Mouse (Mus musculus) thymus, postnatal 36 days (tissue): Measurements from ENCODE around the gene Gm49721.
"Not testable (repeated sequence)": the region's sequence is repeated elsewhere in the genome, so short reads cannot be mapped to it uniquely, and the experiment has no call there.

Experiments
- DNase-seq, 2 experiments: peaks; one replicate each; pipeline ENCODE4 v3.0.0; 2022; ENCODE audit warnings: mixed read lengths in 2 of 2

The Gm49721 gene

DNA sequence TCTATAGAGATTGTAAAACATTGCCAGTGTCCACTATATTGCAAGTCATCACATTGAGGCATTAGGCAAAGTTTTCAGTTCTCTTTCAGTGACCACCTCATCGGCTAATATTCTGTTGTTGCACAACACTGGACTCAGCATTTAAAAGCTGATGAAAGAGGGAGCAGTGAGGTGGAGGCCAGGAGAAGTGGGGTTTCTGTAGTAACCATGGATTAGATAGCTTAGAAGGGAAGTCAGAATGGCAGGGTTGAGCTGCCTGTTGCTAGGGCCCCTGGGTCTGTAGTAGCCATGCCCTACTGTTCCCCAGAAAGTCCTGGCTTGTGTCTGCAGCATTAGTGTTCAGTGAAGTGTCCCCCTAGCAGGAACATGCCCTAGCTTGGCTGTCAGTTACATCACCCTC, 7.4 kb downstream of the Gm49721 start:
- DNase-seq = not testable (repeated sequence)

DNA sequence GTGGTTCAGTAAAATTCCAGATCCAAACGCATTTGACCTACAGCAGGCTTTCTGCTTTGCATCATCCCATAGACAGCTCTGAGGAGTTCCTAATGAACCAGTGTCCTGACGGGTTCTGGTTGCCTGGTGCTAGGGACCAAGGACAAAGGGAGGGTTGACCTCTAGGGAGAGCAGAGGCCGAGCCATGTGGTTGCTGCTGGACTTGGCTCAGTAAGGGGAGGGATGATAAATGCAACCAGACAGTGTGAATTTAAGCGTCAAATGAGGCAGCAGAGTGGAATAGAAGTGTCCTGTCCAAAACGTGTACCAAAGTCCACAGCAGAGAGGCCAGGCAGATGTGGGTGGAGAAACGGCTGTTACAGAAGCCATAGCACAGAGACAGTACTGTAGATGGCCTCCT, 16.8 kb downstream of the Gm49721 start:
- not testable (repeated sequence) for DNase-seq

DNA sequence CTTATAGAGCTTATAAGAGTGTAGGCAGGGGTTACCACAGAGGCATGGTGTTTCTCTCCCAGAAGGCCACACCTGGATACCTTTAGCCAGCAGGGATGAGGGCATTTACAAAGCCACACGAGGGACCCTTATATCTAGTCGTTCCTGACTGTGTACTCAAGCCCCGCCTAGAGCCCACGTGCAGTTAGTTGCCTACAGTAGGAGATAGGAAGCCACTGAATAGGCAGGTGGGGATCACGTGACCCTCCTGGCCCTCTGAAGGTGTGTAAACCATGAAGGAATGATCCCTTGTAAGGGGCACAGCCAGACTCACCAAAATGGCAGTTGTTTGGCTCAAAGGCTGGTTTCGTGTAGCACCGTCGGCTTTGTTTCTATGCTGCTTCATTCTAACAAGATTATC, 18.1 kb downstream of the Gm49721 start:
- DNase-seq = not testable (repeated sequence)

DNA sequence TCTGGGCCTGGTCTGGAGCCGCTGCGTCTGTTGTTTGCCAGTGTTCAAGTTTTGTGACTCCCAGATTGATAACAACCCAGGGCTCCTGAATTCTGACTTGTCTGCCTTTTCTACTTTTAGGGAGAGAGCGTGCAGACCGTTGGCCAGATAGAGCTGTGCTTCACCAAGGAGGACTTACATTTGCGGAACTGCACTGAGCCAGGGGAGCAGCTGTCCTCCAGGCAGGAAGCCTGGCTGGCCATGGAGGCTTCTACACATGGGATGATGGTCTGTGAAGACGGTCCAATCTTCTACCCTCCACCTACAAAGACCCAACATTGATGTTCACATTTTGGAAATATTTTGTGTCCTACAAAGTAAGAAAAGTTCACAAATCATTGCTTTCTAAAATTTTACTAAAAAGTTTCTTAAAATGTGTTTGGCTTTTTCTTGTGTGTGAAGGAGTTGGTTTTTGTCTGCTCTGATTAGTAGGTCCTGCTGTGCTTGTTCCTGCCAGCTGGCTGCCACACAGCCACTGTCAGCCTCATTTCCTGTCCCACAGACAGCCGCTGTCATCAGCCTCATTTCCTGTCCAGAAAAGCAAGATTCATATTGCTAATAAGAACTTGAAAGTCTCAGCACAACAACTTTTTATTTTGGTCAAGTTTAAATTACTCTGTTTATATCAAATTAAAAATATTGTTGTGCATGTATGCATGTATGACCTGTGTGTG, 19.2 kb downstream of the Gm49721 start:
- not testable (repeated sequence) for DNase-seq

DNA sequence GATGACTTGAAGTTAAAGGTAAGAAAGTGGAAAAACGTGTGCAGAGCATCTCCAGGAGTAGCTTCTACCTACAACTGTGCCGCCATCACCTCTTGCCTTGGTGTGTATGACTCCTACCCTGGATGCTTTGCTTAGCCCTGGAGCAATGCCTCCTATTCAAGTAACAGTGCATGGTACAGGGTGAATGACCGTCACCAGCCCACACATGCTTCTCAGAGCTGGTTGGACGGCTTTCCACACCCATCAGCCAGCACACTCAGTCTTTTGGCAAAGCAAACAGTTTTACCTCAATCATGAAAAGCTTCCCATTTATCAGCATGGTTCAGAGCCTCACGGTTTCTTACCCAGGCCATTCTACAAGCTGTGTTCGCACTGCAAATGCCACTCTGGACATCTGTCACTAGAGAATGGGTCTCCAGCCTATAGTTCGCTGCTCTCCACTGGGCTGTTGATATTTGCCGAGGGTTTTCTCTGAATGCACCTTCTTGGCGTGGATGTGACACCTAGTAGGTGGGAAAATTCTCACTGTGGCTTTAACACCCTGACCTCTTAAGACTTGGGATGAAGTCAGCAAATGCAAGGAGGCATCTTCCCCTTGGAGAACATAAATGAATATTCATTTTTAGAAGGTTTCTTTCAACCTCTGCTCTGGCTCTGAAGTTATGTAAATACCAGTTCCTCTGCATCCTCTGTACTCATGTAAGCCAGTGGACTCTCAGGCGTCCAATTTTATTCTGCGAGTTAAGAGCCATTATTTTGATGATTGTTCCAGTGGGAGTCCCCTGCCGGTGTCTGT, 23.3 kb downstream of the Gm49721 start:
- not testable (repeated sequence) for DNase-seq

DNA sequence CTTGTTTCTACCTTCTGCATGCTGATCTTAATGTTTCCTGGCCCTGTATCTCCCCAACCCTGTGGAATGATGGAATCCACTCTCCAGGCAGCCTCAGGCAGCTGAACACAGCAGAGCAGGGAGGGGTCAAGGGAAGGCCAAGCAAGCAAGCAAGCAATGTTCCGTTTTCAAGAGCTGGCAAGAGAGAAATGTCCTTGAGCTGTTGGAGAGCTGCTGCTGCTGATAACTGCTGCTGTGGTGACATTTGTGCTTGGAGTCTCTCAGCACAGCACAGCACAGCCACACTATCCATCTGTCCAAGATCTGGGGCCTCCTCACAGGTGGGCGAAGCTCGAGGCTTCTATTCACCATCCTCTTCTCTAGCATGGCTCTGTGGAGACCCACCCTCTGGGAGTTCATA, 24.7 kb downstream of the Gm49721 start:
- not testable (repeated sequence) for DNase-seq

DNA sequence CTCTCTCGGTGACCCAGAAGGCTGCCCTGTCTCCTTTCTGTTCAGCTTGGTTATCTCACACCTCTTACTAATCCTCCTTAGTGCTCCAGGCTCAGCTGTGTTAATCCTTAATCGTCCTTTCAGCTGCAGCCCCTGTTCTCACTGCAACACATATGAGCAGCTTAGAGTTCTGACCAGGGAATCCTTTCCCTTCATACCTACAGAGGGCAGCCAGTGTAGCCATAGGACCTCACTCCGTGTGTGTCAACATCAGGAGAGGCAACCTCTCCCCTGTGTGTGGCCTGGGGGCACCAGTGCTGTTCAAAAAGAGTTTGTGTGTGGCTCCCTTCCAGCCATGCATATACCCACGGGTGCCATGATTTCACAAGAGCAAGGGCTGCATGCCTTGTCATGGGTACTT, 26.9 kb downstream of the Gm49721 start:
- not testable (repeated sequence) for DNase-seq

DNA sequence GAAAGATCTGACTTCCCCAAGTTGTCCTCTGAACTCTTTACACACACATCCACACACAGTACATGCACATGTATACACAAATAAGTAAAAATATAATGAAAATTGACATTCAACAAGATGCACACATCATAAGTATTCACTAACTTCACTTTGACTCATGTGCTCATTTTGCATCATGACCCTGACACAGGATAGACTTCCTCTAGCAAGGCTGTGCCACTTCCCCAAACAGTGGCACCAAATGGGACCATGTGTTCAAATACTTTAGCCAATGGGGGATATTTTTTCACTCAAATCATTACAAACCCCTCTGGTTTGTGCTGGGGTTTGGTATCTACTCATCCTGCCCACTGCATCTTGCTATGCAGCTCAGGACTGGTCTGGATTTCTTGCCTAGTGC, 30.2 kb downstream of the Gm49721 start:
- not testable (repeated sequence) for DNase-seq

DNA sequence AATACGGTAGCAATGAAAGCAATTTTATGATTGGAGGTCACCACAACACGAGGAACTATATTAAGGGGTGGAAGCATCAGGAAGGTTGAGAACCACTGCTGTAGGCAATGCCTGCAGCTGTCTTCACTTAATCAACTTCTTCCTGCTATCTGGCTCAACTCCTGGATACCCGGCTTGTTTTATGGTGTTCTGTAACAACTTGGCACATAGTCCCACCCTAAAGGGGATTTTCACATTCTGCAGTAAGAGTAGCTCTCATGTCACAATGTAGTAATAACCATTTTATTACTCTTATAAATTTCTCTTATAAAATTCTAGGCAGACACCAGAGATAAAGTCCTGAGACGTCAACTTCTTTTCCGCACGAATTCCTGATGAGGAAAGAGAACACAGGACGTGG, 30.7 kb downstream of the Gm49721 start:
- DNase-seq = not testable (repeated sequence)

DNA sequence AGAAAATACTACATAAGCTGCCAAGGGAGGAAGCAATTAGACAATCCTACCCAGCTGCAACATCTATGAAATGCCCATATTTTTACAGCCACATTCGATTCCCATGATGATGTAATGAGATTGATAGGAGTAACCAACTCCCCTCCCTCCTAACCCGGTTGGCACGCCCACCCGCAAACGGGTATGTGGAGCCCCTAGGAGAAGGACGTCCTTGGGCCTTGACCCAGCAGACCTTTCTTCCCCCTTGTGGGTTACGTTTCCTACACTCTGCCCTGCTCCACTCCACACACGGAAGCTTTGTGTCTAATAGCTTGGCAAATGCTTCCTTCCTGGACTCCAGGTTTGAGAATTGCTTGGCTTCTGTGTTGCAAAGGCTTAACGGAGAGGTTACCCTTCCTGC, 31.2 kb downstream of the Gm49721 start:
- DNase-seq = not testable (repeated sequence)

DNA sequence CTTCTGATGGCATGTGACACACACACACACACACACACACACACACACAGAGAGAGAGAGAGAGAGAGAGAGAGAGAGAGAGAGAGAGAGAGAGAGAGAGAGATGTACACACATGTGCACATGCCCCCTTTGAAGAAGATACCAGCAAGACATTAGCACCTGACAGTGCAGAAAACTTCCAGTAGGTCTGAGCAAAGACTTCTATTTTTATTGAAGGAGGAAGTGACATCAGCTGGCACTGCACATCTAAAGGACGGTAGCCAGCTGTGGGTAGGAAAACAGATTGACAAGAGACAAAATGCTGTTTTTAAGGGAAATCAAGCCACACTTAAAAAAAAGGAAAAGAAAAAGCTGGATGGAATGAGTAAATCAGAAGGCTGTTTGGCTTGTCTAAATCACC, 35.5 kb downstream of the Gm49721 start:
- DNase-seq = not testable (repeated sequence)

DNA sequence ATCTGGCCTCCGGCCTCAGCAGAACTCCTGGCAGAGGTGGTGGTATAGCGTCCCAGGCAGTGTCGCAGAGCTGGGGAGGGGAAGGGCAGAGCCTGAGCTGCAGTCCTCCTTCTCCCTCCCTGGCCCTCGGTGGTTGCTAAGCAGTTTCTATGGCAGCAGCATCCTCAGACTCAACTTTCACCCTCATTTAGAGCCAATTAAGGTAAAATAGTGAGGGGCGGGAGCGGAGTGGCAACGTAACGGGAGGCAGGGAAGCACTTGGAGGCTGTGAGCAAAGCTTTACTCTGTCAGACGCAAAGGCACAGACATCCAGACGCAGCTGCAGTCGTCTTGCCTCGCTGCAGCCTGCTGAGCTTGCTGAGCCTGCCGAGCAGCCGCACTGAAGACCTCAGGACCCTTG, 46.6 kb downstream of the Gm49721 start, which contains the start of gene Gm1604a:
TSS of gene Gm1604a (plus strand) at position 312 of the 400 bp plus-strand sequence.
- not testable (repeated sequence) for DNase-seq

DNA sequence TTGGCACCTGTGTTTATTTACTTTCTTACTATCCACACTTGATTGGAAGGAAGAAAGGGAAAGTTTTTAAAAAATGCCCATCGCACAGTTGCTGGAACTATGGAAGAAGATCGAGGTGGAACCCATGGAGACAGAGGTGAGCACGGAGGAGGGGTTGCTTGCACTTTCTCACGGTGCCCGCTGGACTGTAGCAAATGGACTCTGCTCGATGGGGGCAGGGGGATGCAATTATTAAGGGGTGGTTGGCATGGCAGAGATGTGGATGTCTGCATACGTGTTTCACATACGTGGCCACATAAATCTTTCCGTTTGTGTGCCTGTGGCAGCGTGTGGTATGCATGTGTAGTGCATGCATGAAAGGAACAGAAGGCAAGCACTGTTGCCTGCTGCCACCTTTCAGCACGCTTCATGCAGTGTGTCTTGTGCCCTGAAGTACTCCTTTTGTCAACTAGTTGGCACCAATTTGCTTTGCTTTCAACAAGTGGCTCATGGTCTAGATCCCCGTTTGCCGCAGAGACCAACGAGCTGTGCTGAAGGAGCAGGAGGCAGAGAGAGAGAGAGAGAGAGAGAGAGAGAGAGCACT, 47.2 kb downstream of the Gm49721 start:
- DNase-seq = not testable (repeated sequence)

DNA sequence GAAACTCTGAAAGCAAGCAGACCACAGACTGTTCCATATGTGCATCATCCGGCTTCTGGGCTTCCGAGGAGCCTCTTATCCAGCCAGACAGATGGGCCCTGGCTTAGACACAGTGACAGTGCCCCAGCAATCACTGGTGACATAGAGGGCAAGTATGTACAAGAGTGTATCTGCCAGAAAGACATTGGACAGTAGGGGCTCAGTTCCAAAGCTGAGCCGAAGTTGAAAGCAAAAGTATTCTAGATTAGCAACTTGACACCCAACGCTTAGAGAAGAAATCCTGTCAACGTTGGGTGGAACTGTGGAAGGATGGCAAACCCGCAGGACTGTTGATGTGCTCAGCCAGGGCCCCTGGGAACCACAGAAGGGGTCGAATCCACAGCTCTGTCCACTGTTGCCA, 51.5 kb downstream of the Gm49721 start:
- not testable (repeated sequence) for DNase-seq

DNA sequence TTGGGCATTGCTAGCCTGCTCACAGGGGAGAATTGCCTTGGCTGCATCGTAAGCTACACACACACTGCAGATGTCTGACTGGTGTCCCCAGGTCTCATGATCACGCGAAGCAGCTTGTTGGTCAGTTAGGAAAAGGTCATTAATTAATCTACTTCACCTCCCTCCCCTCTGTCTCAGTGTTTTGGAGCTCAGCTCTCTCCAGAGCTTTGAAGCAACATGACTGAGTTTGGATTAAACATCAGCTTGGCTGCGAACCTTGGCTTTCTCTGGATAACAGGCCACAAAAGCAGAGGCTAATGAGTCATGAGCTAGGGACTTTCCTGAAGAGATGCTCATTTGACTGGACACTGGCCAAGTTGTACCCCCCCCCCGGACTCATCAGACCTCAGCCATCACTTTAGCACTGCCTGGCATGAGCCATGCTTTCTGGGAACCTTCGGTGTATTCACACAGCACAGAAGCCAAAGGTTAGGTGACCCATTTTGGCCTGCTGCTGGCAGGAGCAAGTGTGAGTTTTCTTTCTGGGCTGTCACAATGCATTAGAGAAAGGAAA, 52.0 kb downstream of the Gm49721 start:
- DNase-seq = not testable (repeated sequence)

DNA sequence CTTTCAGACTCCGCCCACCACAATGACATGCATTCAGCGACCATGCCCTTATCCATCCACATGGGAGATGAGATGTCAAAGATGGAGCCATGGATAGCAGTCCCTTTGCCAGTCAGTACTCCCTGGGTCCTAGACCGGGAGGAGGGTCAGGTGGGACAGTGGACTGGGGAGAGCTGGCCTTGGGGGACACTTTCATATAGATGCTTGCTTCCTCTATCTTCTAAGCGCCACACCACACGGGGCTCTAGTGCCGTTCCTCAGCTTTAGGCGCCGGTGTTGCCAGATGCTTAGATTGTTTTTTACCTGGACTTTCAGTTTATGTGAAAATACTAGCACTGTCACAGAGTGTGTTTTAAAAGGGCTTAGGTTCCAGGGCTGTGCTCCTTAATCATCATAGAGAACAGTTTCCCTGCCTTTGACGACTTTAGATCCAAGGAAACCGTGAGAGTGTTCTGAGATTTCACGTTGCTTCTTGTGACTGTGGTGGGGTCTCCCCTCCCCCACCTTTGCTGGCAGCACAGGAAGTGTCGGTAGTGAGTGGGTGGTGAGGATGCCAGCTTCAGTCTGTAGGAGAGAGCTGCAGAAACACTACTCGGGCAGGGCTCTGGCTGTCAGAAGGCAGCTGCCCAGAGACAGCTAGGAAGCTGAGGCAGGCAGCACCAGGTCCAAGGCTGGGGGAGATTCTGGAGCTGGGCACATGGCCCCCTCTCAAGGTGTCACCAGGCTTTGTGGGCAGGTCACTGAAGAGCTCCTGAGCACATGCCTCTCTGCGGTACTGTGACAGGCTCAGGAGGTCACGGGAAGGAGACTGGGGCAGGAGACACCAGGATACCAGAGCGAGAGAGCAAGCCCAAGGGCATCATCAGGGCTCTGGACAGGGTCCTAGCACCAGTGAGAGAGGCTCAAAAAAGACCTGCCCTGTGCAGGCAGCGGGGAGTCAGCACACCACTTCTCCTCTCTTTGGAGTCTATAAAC, 54.8 kb downstream of the Gm49721 start:
- DNase-seq = not testable (repeated sequence)

DNA sequence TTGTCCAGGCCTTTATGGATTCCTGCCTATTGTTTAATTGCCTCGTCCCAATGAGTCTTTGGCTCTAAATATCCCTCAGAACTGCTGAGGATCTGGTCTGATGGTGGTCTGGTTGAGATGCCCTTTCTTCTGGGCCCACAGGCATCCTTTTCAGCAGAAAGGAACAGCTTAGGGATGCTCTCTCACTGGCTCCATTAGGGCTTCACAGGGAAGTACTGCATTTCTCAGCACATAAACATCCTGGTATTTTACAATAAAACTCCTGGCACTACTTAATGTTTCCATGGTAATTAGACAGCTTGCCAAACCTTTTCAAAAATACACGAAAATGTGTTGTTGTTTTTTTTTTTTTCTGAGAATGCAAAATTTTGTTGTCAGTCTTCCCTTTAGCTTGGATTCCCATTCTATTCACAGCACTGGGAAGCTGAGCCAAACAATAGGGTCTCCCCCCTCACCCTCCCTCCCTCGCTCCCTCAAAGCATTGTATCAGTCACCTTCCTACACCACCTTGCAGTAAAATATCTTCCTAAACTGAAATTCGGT, 90.4 kb downstream of the Gm49721 start:
- DNase-seq = not testable (repeated sequence)

DNA sequence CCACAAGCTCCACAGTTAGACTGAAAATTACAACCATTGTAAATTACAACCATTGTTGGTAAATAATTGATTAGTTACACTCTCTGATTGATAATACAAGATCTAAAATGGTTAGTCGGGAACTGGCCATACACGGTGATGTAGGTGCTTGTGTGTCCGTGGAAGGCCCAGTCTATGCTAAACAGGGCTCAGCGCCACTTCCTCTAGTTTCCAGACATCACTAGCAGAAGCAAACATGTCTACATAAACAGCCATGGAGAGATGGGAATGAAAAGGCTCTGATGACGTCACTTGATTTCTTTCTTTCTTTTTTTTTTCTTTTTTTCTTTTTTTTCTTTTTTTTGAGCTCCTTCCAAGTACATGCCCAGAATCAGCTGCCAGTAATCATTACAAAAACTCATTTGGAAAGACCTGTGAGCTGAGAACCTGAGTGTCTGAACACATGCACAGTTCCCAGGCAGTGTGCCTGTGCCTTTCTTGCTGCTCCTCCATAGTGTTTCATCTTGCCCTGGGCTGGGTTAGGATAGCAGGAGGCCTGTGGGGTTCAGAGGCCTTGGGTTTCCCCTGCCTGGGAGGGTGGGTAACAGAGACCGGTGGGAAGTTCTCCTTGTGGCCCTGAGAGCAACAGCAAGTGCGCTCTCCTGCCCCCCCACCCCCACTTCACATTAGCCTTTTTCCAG, 91.0 kb downstream of the Gm49721 start:
- not testable (repeated sequence) for DNase-seq

DNA sequence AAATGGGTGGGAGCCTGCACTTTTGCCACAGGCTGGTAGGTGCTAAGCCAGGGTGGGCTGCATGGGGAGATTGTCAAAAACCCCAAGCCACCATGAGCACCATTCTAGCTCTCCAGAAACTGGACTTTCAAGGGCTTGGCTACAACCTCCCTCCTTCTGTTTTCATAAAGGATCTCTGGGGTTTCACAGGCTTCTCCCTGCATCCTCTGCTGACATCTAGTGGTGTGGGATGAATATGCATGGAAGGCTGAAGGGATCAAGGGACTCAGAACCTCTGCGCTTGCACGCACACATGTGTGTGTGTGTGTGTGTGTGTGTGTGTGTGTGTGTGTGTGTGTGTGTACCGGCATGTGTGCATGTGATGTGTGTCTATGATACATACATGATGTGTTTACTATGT, 95.8 kb downstream of the Gm49721 start:
- peak; percentile 40 to 48 for DNase-seq

DNA sequence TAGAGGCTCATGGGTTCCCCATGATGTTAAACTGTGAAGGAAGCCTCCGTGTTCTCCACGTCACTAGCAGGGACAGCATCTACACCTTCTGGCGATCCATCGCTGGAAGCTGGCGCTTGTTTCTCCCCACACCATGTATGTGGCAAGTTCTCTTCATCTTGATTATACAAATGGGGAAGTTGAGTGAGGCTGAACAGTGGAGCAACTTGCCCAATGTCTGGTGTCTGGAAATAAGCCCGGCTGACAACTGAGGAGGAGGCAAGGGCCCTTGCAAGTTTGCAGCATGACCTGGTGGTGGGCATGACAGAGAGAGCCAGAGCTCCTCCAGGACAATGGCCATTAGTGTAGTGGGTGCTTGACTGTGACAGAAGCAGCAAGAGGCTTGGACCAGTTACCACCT, 96.8 kb downstream of the Gm49721 start:
- not testable (repeated sequence) for DNase-seq

DNA sequence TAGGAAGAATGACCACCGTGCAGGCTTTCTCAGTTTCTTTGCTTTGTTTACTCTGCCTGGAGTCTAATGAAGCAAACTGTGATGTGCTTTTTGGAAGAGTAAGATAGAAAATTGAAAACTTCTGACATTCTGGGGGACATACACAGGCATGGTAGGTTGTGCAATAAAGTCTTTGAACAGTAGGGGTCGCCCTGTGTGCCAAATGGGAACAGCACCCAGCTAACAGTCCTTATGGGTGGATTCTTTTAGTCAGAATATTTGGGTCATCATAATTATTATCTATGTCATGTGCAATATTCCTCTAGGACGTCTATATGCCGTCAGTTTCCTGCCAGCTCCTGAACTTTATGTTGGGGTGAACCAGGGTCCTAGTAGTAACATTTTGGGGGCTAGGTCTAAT, 100.9 kb downstream of the Gm49721 start:
- DNase-seq = peak; percentile 55 to 67
